Mouse (Mus musculus) urinary bladder, postnatal 36 days (tissue): ENCODE results near the gene Mrpl48.

Experiments
- DNase-seq, 2 experiments: peaks; one replicate each; pipeline ENCODE4 v3.0.0; 2022; ENCODE audit warnings: low spot score in 2 of 2, mixed read lengths in 1 of 2

Mrpl48 gene

GRCm38 (mm10) chr7:100533503-100533902 is 74.6 kb downstream of the Mrpl48 start:
- no peak for DNase-seq

GRCm38 (mm10) chr7:100530766-100531165 is 77.3 kb downstream of the Mrpl48 start:
- no peak for DNase-seq

DNA sequence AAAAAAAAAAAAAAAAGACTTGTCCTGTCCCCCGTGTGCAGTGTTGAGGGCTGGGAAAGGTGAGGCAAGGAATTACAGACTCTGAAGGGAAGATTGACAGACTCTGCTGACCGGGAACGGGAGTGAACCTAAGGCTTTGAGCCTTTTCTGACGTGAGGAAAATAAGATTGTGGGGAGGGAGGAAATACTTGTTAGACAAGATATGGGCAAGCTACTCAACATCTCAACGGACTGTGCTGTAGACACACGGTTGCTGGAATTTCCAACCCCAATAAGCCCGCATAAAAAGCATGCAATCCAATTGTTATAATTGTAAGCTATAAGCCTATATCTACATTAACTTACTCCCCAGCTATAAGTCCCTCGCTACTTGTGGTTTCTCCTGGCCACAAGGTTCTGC is 83.4 kb downstream of the Mrpl48 start:
- no peak for DNase-seq

GRCm38 (mm10) chr7:100522222-100522621 is 85.9 kb downstream of the Mrpl48 start:
- DNase-seq: no peak

GRCm38 (mm10) chr7:100520663-100521285 is 87.3 kb downstream of the Mrpl48 start:
- DNase-seq: peak; percentile 78 to 86

- DNase-seq: no peak
These were observed 87.9 kb downstream of the Mrpl48 start for GRCm38 (mm10) chr7:100520204-100520603.

DNA sequence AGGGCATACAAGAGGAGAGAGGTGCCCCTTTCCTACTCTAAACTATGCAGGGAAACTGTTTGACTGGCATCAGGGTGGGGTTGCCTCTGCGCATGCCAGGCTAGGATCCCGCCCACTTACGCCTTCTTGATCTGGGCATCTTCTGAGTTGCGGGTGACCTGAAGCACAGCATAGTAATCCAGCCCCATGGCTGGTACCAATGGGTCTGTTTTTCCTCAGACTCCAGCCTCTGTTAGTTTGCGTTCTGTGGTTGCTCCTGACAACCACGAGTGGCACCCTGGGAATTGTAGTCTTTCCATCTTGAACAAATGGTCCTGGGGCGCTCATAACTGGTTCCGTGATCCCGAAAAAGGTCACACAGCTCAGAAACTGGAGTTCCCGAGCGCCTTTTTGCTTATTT is 93.5 kb downstream of the Mrpl48 start, which contains the start of gene Dnajb13:
Dnajb13 (minus strand) TSS at position 388 of the 400 bp plus-strand sequence.
- DNase-seq: no peak

DNA sequence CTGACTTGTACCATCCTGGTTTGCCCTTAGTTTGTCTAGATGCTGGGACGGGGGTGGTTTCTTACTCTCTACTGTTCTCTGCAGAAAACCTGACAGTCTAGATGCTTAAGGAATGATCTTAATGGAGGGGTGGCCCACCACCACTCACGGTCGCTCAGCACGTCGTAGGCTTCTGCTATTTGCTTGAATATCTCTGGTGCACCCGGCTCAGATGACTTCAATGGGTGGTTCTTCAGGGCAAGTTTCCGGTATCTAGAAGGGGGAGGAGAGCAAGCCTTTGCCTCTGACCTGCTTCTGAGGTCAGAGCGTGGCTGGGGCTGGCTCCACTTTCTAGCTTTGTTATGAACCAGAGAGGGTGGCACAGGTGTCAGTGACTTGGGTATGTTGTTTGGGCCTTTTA is 96.5 kb downstream of the Mrpl48 start:
- DNase-seq: no peak

DNA sequence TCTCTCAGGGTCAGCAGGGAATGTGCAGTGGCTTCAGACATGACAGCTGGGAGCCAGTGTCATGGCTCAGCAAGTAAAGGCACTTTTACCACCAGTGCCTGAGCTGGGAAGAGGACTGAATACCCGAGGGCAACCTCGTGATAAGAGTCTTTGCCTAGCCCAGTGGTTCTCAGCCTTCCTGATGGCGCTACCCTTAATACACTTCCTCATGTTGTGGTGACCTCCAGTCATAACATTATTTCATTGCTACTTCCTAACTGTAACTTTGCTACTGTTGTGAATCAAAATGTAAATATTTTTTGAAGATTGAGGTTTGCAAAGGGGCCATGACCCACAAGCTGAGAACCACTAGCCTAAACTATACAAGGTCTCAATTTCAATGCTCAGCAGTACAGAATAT is 99.4 kb downstream of the Mrpl48 start:
- DNase-seq: no peak

DNA sequence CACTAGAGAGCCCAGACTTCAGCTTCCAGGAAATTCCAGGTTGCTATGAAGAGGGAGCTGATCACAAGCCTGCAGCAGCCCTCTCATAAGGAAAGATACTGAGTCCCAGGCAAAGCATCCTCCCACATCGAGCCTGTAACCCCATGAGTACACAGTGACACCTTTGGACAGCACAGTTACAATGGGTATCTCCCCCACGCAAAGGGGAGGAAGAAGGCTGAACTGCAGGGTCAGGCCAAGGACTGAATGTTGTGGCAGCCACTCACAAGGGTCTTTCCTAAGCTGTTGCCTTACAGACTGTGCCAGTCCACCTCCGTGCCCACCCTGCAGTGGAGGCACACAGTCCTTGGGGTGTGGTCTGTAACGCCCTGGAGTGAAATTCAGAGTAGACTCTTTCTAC is 101.6 kb downstream of the Mrpl48 start:
- no peak for DNase-seq

DNA sequence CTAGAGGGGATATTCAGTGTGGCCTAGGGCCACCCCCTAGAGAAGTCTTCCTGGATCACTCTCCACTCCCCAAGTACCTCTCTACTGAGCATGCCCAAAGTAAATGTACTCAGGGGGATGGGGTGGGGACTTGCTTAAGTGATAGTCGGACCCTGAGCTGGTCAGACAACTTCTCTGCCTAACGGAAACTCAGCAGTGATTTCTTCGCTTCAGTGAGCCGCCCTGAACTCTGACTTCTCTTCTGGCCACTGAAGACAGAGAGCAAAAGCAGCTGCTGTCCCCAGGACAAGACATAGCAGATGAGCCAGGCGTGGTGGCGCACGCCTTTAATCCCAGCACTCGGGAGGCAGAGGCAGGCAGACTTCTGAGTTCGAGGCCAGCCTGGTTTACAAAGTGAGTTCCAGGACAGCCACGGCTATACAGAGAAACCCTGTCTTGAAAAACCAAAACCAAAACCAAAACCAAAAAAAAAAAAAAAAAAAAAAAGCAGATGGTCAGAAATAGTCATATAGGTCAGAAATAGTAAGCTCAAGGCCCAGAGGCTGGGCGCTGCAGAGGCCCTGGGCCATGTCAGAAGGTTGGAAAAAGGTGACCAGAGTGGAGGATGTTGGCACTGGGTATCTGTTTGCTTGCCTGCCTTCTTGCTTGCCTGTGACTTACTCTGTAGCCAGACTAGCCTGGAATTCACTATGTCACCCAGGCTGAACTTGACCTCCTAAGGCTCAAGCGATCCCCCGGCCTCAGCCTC is 103.2 kb downstream of the Mrpl48 start:
- DNase-seq: no peak

- no peak for DNase-seq
These were observed 105.0 kb downstream of the Mrpl48 start for GRCm38 (mm10) chr7:100503076-100503475.

- no peak for DNase-seq
These were observed 105.7 kb downstream of the Mrpl48 start for GRCm38 (mm10) chr7:100502374-100502922.

- DNase-seq: no peak
These were observed 106.2 kb downstream of the Mrpl48 start for GRCm38 (mm10) chr7:100501844-100502373.

GRCm38 (mm10) chr7:100501027-100501843 is 106.9 kb downstream of the Mrpl48 start:
- DNase-seq: no peak

DNA sequence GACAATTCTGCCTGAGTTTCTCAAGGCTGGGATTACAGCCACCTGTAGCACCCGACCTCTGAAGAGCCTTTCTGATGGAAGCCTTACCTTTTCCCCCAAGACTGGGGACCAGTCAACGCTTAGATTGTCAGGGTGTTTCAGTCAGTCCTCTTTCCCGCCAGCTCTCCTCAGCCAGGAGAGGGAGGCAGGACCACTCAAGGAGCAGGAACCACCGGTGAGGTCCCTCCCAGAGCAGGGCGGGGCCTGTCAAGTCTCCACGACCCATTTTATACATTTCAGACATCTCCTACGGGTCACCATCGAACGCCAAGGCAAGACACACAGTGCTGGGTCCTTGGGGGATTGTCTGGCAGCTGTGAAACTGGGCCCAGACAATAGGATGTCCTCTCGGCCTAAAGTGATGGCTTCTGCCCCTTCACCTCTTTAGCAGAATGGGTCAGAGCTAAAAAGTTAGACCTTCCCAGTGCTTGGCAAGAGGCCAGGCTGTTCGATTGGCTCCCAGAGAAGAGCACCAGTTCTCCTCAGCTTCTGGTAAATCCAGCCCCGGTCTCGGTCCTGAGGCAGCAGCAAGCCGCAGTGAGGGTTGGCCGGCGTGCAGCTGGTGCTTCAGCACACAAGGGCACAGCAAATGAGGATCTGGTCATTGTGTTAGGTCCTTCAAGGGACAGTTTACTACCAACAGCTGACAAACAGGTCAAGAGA is 107.7 kb downstream of the Mrpl48 start:
- no peak for DNase-seq

DNA sequence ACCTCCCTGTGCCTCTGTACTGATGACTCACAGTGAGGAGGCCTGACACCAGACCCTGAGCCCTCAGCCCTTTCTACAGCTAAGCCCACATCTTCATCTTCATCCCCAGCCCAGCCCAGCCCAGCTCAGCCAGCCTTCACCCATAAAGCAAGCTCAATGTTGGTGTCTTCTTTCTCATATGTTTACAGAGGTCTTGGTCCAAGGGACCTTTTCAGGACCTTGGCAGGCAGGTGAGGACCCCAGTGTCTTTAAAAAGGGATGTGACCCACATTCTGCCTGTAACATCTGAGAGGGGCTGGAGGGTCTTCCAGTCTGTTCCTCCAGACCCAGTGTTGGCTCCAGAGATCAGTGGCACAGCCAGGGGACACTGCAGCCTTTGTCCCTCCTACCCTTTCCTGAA is 108.6 kb downstream of the Mrpl48 start:
- no peak for DNase-seq

DNA sequence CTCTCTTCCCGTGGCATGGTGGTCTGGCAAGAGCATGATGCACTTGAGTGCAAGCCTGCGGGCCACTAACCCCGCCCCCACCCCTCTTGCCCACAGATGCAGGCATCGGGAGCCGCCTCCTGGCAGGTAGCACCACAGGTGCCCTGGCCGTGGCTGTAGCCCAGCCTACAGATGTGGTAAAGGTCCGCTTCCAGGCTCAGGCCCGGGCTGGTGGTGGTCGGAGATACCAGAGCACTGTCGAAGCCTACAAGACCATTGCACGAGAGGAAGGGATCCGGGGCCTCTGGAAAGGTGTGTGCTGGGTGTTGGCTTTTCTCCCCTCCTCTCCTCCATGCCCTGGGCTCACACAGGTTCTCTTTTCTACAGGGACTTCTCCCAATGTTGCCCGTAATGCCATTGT is 110.1 kb downstream of the Mrpl48 start:
- no peak for DNase-seq

- no peak for DNase-seq
These were observed 110.7 kb downstream of the Mrpl48 start for GRCm38 (mm10) chr7:100497402-100497801.

- no peak for DNase-seq
These were observed 111.3 kb downstream of the Mrpl48 start for GRCm38 (mm10) chr7:100496791-100497190.

GRCm38 (mm10) chr7:100496371-100496770 is 111.7 kb downstream of the Mrpl48 start:
- no peak for DNase-seq
